Mouse (Mus musculus): ENCODE measurements at regions not wholly inside any gene's neighbourhood (a gene's known extent, or its start where the extent isn't known, plus 50 kb on each side); places are given as distances from the start of the nearest gene placed in this dataset. TPM values are rescaled to one million over a fixed set of nuclear protein-coding genes. Genes with fewer than 3 reads are reported as not detected.

DNA sequence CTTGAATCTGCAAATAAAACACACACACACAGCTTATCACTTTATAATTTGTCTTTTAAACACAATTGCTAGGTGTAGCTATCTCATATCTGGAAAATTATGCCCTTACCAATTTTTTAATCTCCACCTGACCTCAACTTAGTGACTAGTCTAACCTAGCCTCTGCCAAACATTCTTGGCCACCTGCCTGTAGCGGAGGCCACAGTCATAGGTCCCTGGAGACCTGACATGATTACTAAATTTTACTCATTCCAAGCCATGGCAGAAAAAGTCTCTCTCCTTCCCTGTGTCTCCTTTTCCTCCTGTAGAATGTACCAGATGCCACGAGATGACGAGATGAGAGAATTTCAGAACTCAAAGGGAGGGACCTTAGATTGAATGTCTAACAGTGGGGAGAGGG is 163.8 kb upstream of the Rgs18 start:
- Histone ChIP-seq H3K27ac (replicated peaks; ENCODE audit: low read depth, low read length) (no peak overlapping the region), H3K4me2 (replicated peaks; ENCODE audit: low read depth, low read length, severe bottlenecking) (no peak overlapping the region), H3K9me3 (ENCODE audit: control insufficient read depth, low read length) (no peaks in the 10 kb centered on the region), H3K4me1 (ENCODE audit: control insufficient read depth, insufficient read depth, low read length) (no peaks in the 10 kb centered on the region), H3K27me3 (ENCODE audit: control insufficient read depth, insufficient read depth, low read length) (no peaks in the 10 kb centered on the region), H3K9ac (ENCODE audit: low read depth, low read length, severe bottlenecking) (no peak overlapping the region), H3K36me3 (ENCODE audit: control insufficient read depth, insufficient read depth, low read length) (no peaks in the 10 kb centered on the region), H3K4me3 (replicated peaks; ENCODE audit: low read length) (no peak overlapping the region)
- 81% methylated on average over 3 of the region's 3 CpGs for WGBS
- ATAC-seq (ENCODE audit: low FRiP score, low read depth), result no peak
- DNase-seq (ENCODE audit: low spot score), result no peak
- no peak for TF ChIP-seq POLR2A (IDR thresholded peaks at IDR 0.05; ENCODE audit: borderline replicate concordance, extremely low read depth, insufficient read depth, insufficient read length)

DNA sequence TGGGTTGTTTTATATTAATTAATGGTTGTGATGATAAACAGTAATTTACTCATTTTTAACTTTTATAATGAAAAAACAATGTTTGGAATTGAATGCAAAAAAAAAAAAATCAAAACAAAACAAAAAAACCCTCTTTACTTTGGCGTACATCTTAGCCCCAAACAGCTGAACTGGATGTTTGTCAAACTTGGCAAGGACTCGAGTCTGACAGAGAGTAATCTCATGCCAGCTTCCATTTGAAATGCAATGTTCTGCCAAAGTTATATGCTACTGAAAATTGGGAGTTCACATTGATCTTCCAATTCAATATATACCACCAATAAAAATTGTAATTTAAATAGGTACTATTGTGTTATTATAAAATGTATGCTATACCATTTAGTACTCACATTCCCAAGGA is 150.9 kb upstream of the Rgs18 start:
- Histone ChIP-seq H3K36me3 (ENCODE audit: control insufficient read depth, insufficient read depth, low read length) (no peaks in the 10 kb centered on the region), H3K9ac (ENCODE audit: low read depth, low read length, severe bottlenecking) (no peak overlapping the region), H3K4me2 (replicated peaks; ENCODE audit: low read depth, low read length, severe bottlenecking) (no peak overlapping the region), H3K9me3 (ENCODE audit: control insufficient read depth, low read length) (0 out of 2 replicates have a peak, but pooled peaks cover 5% of the 10 kb centered on the region), H3K4me3 (replicated peaks; ENCODE audit: low read length) (no peak overlapping the region), H3K27ac (replicated peaks; ENCODE audit: low read depth, low read length) (no peak overlapping the region), H3K4me1 (ENCODE audit: control insufficient read depth, insufficient read depth, low read length) (no peaks in the 10 kb centered on the region), H3K27me3 (ENCODE audit: control insufficient read depth, insufficient read depth, low read length) (no peaks in the 10 kb centered on the region)
- DNase-seq (ENCODE audit: low spot score), result no peak
- TF ChIP-seq POLR2A (IDR thresholded peaks at IDR 0.05; ENCODE audit: borderline replicate concordance, extremely low read depth, insufficient read depth, insufficient read length), result no peak
- ATAC-seq (ENCODE audit: low FRiP score, low read depth), result no peak
- 83% methylated on average over 2 of the region's 2 CpGs for WGBS

DNA sequence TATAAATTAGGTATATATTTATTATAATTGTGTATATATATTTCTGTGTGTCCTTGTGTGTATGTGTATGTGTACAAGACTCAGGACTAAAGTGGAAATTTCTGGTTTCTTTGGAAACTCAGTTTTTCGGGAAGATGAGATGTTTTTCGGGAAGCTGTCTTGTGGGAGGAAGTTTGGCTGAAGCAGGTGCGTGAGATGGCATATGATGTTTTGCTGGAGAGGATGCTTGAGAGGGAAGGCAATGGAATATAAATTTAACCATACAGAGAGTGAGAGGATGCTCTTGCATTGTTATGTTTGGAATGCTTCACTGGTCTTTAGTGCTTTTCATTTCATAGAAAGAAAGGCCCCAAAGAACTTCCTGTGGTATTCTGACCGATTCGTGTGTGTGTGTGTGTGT is 141.3 kb upstream of the Rgs18 start:
- Histone ChIP-seq H3K9me3 (ENCODE audit: control insufficient read depth, low read length) (no peaks in the 10 kb centered on the region), H3K4me1 (ENCODE audit: control insufficient read depth, insufficient read depth, low read length) (no peaks in the 10 kb centered on the region), H3K4me3 (replicated peaks; ENCODE audit: low read length) (no peak overlapping the region), H3K27ac (replicated peaks; ENCODE audit: low read depth, low read length) (no peak overlapping the region), H3K27me3 (ENCODE audit: control insufficient read depth, insufficient read depth, low read length) (no peaks in the 10 kb centered on the region), H3K36me3 (ENCODE audit: control insufficient read depth, insufficient read depth, low read length) (no peaks in the 10 kb centered on the region), H3K9ac (ENCODE audit: low read depth, low read length, severe bottlenecking) (no peak overlapping the region), H3K4me2 (replicated peaks; ENCODE audit: low read depth, low read length, severe bottlenecking) (no peak overlapping the region)
- DNase-seq (ENCODE audit: low spot score), result no peak
- no peak for ATAC-seq (ENCODE audit: low FRiP score, low read depth)
- WGBS, result 89% methylated on average over 5 of the region's 5 CpGs
- TF ChIP-seq POLR2A (IDR thresholded peaks at IDR 0.05; ENCODE audit: borderline replicate concordance, extremely low read depth, insufficient read depth, insufficient read length), result no peak

DNA sequence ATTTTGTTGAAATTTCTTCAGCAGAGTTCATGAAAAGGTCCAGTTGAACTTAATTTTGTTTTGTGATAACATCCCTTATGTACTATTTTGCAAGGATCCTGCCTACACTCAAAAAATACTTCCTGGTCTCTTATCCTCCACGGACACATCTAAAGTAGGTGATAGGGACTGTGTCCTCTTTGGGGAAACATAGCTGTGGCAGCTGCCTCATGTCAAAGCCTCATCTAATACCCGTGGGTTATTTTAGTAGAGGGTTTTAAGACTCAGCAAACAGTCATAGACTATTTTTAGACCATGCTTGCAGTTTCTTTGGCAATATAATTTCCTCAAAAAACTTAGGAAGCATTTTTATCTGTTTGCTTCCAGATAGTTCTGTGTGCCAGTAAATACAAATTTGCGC is 127.8 kb upstream of the Rgs18 start:
- Histone ChIP-seq H3K36me3 (ENCODE audit: control insufficient read depth, insufficient read depth, low read length) (no peaks in the 10 kb centered on the region), H3K9me3 (ENCODE audit: control insufficient read depth, low read length) (no peaks in the 10 kb centered on the region), H3K4me3 (replicated peaks; ENCODE audit: low read length) (no peak overlapping the region), H3K27me3 (ENCODE audit: control insufficient read depth, insufficient read depth, low read length) (no peaks in the 10 kb centered on the region), H3K9ac (ENCODE audit: low read depth, low read length, severe bottlenecking) (no peak overlapping the region), H3K4me1 (ENCODE audit: control insufficient read depth, insufficient read depth, low read length) (no peaks in the 10 kb centered on the region), H3K27ac (replicated peaks; ENCODE audit: low read depth, low read length) (no peak overlapping the region), H3K4me2 (replicated peaks; ENCODE audit: low read depth, low read length, severe bottlenecking) (no peak overlapping the region)
- TF ChIP-seq POLR2A (IDR thresholded peaks at IDR 0.05; ENCODE audit: borderline replicate concordance, extremely low read depth, insufficient read depth, insufficient read length), result no peak
- WGBS, result 77% methylated on average over 3 of the region's 3 CpGs
- DNase-seq (ENCODE audit: low spot score), result no peak
- ATAC-seq (ENCODE audit: low FRiP score, low read depth), result no peak

DNA sequence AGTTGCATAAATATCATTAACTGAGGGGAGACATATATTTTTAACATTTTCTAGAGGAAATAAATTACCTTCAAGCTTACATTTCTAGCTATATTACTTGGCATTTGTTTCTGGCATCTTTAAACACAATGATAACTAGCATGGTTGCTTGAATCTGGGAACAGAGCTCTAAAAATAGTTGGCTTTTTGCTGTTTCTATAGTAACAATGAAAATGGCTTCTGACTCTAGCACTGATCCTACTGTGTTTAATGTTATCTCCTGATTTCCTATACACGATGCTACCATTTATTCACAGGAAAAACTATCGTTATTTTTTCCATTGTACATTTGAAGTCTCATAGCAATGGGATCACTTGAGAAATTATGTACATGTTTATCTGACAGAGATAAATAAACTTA is 108.4 kb upstream of the Rgs18 start:
- no peak overlapping the region for H3K4me3 ChIP-seq (replicated peaks; ENCODE audit: low read length)
- ATAC-seq (ENCODE audit: low FRiP score, low read depth) (no peak), DNase-seq (ENCODE audit: low spot score) (no peak)
- H3K27ac ChIP-seq (replicated peaks; ENCODE audit: low read depth, low read length), result no peak overlapping the region
- no peaks in the 10 kb centered on the region for H3K9me3 ChIP-seq (ENCODE audit: control insufficient read depth, low read length)
- WGBS, result 91% methylated on average over 2 of the region's 2 CpGs
- no peak overlapping the region for H3K4me2 ChIP-seq (replicated peaks; ENCODE audit: low read depth, low read length, severe bottlenecking)
- no peaks in the 10 kb centered on the region for H3K36me3 ChIP-seq (ENCODE audit: control insufficient read depth, insufficient read depth, low read length)
- no peaks in the 10 kb centered on the region for H3K4me1 ChIP-seq (ENCODE audit: control insufficient read depth, insufficient read depth, low read length)
- no peak for TF ChIP-seq POLR2A (IDR thresholded peaks at IDR 0.05; ENCODE audit: borderline replicate concordance, extremely low read depth, insufficient read depth, insufficient read length)
- no peak overlapping the region for H3K9ac ChIP-seq (ENCODE audit: low read depth, low read length, severe bottlenecking)
- H3K27me3 ChIP-seq (ENCODE audit: control insufficient read depth, insufficient read depth, low read length), result no peaks in the 10 kb centered on the region

DNA sequence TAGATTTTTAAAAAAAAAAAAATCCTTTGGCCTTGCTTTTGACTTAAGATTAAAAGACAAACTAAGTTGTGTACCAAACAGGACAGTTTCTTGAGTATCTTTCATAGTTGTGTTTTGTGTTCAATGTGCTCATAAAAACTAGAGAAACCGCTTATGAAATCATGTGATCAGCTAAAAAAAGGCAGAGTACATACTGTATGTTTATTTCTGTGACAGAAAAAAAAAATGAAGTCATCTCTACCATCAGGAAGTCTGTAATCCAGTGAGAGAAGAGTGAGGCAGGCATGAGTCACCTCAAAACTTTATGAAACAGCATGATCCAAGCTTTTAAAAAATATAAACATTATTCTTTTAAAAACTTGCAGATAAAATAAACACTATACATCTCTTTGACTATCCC is 86.9 kb upstream of the Rgs18 start:
- H3K9me3 ChIP-seq (ENCODE audit: control insufficient read depth, low read length), result no peaks in the 10 kb centered on the region
- ATAC-seq (ENCODE audit: low FRiP score, low read depth), result no peak
- DNase-seq (ENCODE audit: low spot score), result no peak
- no peaks in the 10 kb centered on the region for H3K36me3 ChIP-seq (ENCODE audit: control insufficient read depth, insufficient read depth, low read length)
- no peak overlapping the region for H3K9ac ChIP-seq (ENCODE audit: low read depth, low read length, severe bottlenecking)
- no peak overlapping the region for H3K4me3 ChIP-seq (replicated peaks; ENCODE audit: low read length)
- no peaks in the 10 kb centered on the region for H3K4me1 ChIP-seq (ENCODE audit: control insufficient read depth, insufficient read depth, low read length)
- no peak for TF ChIP-seq POLR2A (IDR thresholded peaks at IDR 0.05; ENCODE audit: borderline replicate concordance, extremely low read depth, insufficient read depth, insufficient read length)
- no peak overlapping the region for H3K27ac ChIP-seq (replicated peaks; ENCODE audit: low read depth, low read length)
- H3K27me3 ChIP-seq (ENCODE audit: control insufficient read depth, insufficient read depth, low read length), result no peaks in the 10 kb centered on the region
- no peak overlapping the region for H3K4me2 ChIP-seq (replicated peaks; ENCODE audit: low read depth, low read length, severe bottlenecking)
- WGBS, result 85% methylated on average over 1 of the region's 1 CpGs

Small RNA genes in the stretch of these regions (microRNA-seq; reads per million reads assigned to microRNA genes)
- not detected for gene Gm25708
